ENCODE assay signal across 32 mouse cellular contexts in genomic region chr6:30568069-30568468, GRCm38 (mm10). TPM values are rescaled to one million over a fixed set of nuclear protein-coding genes. Genes with fewer than 3 reads are reported as not detected.
DNase-seq lines count a peak whose midpoint lies in the region; ATAC-seq and TF ChIP-seq lines count a peak whose summit lies in the region.
"Had no signal": no experiment of that assay in that cellular context is flagged by ENCODE, and none has a peak within 500 bp of the region (broad histone marks: within the 10 kb centered on the region; RNA-seq: fewer than 3 reads in every experiment).

Gene Cpa4, plus strand, starts transcription at chr6:30568369.

- H3K27me3 ChIP-seq in forebrain, embryonic 12.5 days: no peaks in the 10 kb centered on the region
- no peaks in the 10 kb centered on the region for H3K27me3 ChIP-seq in forebrain, embryonic 11.5 days (ENCODE audit: control insufficient read depth, insufficient read depth, low read length)
- H3K27me3 ChIP-seq in hindbrain, embryonic 15.5 days: no peaks in the 10 kb centered on the region
- H3K27me3 ChIP-seq in hindbrain, embryonic 14.5 days (ENCODE audit: control insufficient read depth, insufficient read depth, low read length): no peaks in the 10 kb centered on the region
- no peaks in the 10 kb centered on the region for H3K27me3 ChIP-seq in stomach, postnatal 0 days (ENCODE audit: control insufficient read depth, insufficient read depth, low read length)
- H3K27me3 ChIP-seq: embryonic facial prominence, embryonic 15.5 days; liver, embryonic 15.5 days had no signal

- no peak for TF ChIP-seq POLR2A in embryonic fibroblast, embryonic 13.5 days (IDR thresholded peaks at IDR 0.05; ENCODE audit: low read depth, low read length)

- DNase-seq in forebrain, embryonic 11.5 days (ENCODE audit: low spot score): no peak
- DNase-seq in hindbrain, embryonic 14.5 days (ENCODE audit: low spot score): no peak
- no peak for DNase-seq in stomach, postnatal 0 days (ENCODE audit: low spot score)
- DNase-seq in layer of hippocampus, postnatal 10 days (ENCODE audit: low spot score in 2 of 2): no peak
- DNase-seq: adrenal gland, postnatal 36 days; cerebellum, adult 2 months; cerebellum, postnatal 14 days; forebrain, postnatal 0 days; gastrocnemius, postnatal 10 days; heart, postnatal 4 days; kidney, adult 9 months; kidney, postnatal 10 days; lung, embryonic 14.5 days; lung, postnatal 14 days; midbrain, embryonic 14.5 days; right cerebral cortex, postnatal 4 days; thymus, postnatal 4 days had no signal

- 66% methylated on average over 5 of the region's 5 CpGs for WGBS in forebrain, embryonic 12.5 days
- 83% methylated on average over 5 of the region's 5 CpGs for WGBS in forebrain, embryonic 11.5 days
- 78% methylated on average over 5 of the region's 5 CpGs for WGBS in hindbrain, embryonic 15.5 days
- 71% methylated on average over 5 of the region's 5 CpGs for whole genome bisulfite sequencing in hindbrain, embryonic 14.5 days
- WGBS in stomach, postnatal 0 days: 69% methylated on average over 5 of the region's 5 CpGs

- H3K36me3 ChIP-seq in forebrain, embryonic 12.5 days (replicated peaks): no peaks in the 10 kb centered on the region
- H3K36me3 ChIP-seq in forebrain, embryonic 11.5 days (ENCODE audit: control insufficient read depth, insufficient read depth, low read length): no peaks in the 10 kb centered on the region
- H3K36me3 ChIP-seq in hindbrain, embryonic 15.5 days: no peaks in the 10 kb centered on the region
- H3K36me3 ChIP-seq in hindbrain, embryonic 14.5 days (replicated peaks; ENCODE audit: control insufficient read depth, insufficient read depth): no peaks in the 10 kb centered on the region
- H3K36me3 ChIP-seq in stomach, postnatal 0 days (ENCODE audit: control insufficient read depth, insufficient read depth, low read length): no peaks in the 10 kb centered on the region
- H3K36me3 ChIP-seq: embryonic facial prominence, embryonic 15.5 days; liver, embryonic 15.5 days had no signal

- H3K4me3 ChIP-seq in forebrain, embryonic 12.5 days (replicated peaks): no peak within 1 kb of the TSS
- H3K4me3 ChIP-seq in forebrain, embryonic 11.5 days (ENCODE audit: low read depth, low read length): no peak within 1 kb of the TSS
- no peak within 1 kb of the TSS for H3K4me3 ChIP-seq in hindbrain, embryonic 15.5 days
- H3K4me3 ChIP-seq in hindbrain, embryonic 14.5 days (replicated peaks; ENCODE audit: low read length): no peak within 1 kb of the TSS
- no peak within 1 kb of the TSS for H3K4me3 ChIP-seq in embryonic fibroblast, embryonic 13.5 days (ENCODE audit: insufficient read depth, low read length)
- H3K4me3 ChIP-seq in stomach, postnatal 0 days (ENCODE audit: low read depth, low read length): no peak within 1 kb of the TSS
- H3K4me3 ChIP-seq: embryonic facial prominence, embryonic 15.5 days; liver, embryonic 15.5 days had no signal

- no peak for ATAC-seq in forebrain, embryonic 12.5 days (ENCODE audit: low FRiP score)
- ATAC-seq in forebrain, embryonic 11.5 days (replicated peaks; ENCODE audit: low FRiP score): no peak
- no peak for ATAC-seq in hindbrain, embryonic 15.5 days (ENCODE audit: low FRiP score, low read depth)
- no peak for ATAC-seq in hindbrain, embryonic 14.5 days (ENCODE audit: low FRiP score)
- ATAC-seq in stomach, postnatal 0 days (ENCODE audit: low FRiP score, low TSS enrichment): no peak
- ATAC-seq: forebrain, postnatal 0 days; intestine, postnatal 0 days had no signal

- no peak within 1 kb of the TSS for H3K4me2 ChIP-seq in forebrain, embryonic 12.5 days
- no peak within 1 kb of the TSS for H3K4me2 ChIP-seq in forebrain, embryonic 11.5 days (ENCODE audit: low read depth, low read length, severe bottlenecking)
- H3K4me2 ChIP-seq in hindbrain, embryonic 15.5 days: no peak within 1 kb of the TSS
- H3K4me2 ChIP-seq in hindbrain, embryonic 14.5 days (replicated peaks): no peak within 1 kb of the TSS
- no peak within 1 kb of the TSS for H3K4me2 ChIP-seq in stomach, postnatal 0 days (replicated peaks; ENCODE audit: low read depth)
- H3K4me2 ChIP-seq: embryonic facial prominence, embryonic 15.5 days; liver, embryonic 15.5 days; lung, embryonic 14.5 days had no signal

- no peaks in the 10 kb centered on the region for H3K9me3 ChIP-seq in forebrain, embryonic 12.5 days
- no peaks in the 10 kb centered on the region for H3K9me3 ChIP-seq in forebrain, embryonic 11.5 days (ENCODE audit: control insufficient read depth, low read length)
- no peaks in the 10 kb centered on the region for H3K9me3 ChIP-seq in hindbrain, embryonic 15.5 days
- H3K9me3 ChIP-seq in hindbrain, embryonic 14.5 days (ENCODE audit: control insufficient read depth, low read length): no peaks in the 10 kb centered on the region
- H3K9me3 ChIP-seq in stomach, postnatal 0 days (ENCODE audit: control insufficient read depth, low read length): no peaks in the 10 kb centered on the region
- H3K9me3 ChIP-seq: embryonic facial prominence, embryonic 15.5 days; liver, embryonic 15.5 days had no signal

- peaks cover 11% of the 10 kb centered on the region for H3K4me1 ChIP-seq in forebrain, embryonic 12.5 days
- peaks cover 2% of the 10 kb centered on the region; the same call in 1 of the 2 replicates for H3K4me1 ChIP-seq in forebrain, embryonic 11.5 days (replicated peaks; ENCODE audit: control insufficient read depth, insufficient read depth, low read length)
- peaks cover 14% of the 10 kb centered on the region for H3K4me1 ChIP-seq in hindbrain, embryonic 15.5 days (replicated peaks)
- peaks cover 4% of the 10 kb centered on the region for H3K4me1 ChIP-seq in hindbrain, embryonic 14.5 days (replicated peaks; ENCODE audit: control insufficient read depth, insufficient read depth, low read length)
- peaks cover 2% of the 10 kb centered on the region; the same call in 1 of the 2 replicates for H3K4me1 ChIP-seq in embryonic fibroblast, embryonic 13.5 days (ENCODE audit: control insufficient read depth, insufficient read depth, low read length)
- no peaks in the 10 kb centered on the region for H3K4me1 ChIP-seq in stomach, postnatal 0 days (replicated peaks; ENCODE audit: control insufficient read depth, insufficient read depth)
- H3K4me1 ChIP-seq: liver, embryonic 15.5 days had no signal

- H3K9ac ChIP-seq in forebrain, embryonic 12.5 days: no peak within 1 kb of the TSS
- no peak within 1 kb of the TSS for H3K9ac ChIP-seq in forebrain, embryonic 11.5 days (ENCODE audit: low read length)
- no peak within 1 kb of the TSS for H3K9ac ChIP-seq in hindbrain, embryonic 15.5 days
- H3K9ac ChIP-seq in hindbrain, embryonic 14.5 days: no peak within 1 kb of the TSS
- H3K9ac ChIP-seq in stomach, postnatal 0 days (ENCODE audit: low read length): no peak within 1 kb of the TSS
- H3K9ac ChIP-seq: embryonic facial prominence, embryonic 15.5 days; forebrain, postnatal 0 days; liver, embryonic 15.5 days; lung, embryonic 14.5 days had no signal

- H3K27ac ChIP-seq in forebrain, embryonic 12.5 days: peak within 1 kb of the TSS; percentile 13; the same call in 1 of the 2 replicates
- no peak within 1 kb of the TSS for H3K27ac ChIP-seq in forebrain, embryonic 11.5 days (ENCODE audit: low read depth, low read length)
- 0 out of 2 replicates have a peak within 1 kb of the TSS, but pooled peaks have one; percentile 39 for H3K27ac ChIP-seq in hindbrain, embryonic 15.5 days (replicated peaks)
- no peak within 1 kb of the TSS for H3K27ac ChIP-seq in hindbrain, embryonic 14.5 days
- 0 out of 2 replicates have a peak within 1 kb of the TSS, but pooled peaks have one; percentile 10 for H3K27ac ChIP-seq in embryonic fibroblast, embryonic 13.5 days (ENCODE audit: insufficient read depth, low read length)
- H3K27ac ChIP-seq in stomach, postnatal 0 days (replicated peaks): no peak within 1 kb of the TSS
- H3K27ac ChIP-seq: embryonic facial prominence, embryonic 15.5 days; liver, embryonic 15.5 days had no signal

- TF ChIP-seq CTCF in embryonic fibroblast, embryonic 13.5 days (IDR thresholded peaks at IDR 0.05; ENCODE audit: borderline replicate concordance, insufficient read depth, low read length): no peak
- no peak for TF ChIP-seq CTCF in stomach, postnatal 0 days (IDR thresholded peaks at IDR 0.05; ENCODE audit: low read depth)

- no peak for TF ChIP-seq EP300 in stomach, postnatal 0 days (optimal IDR thresholded peaks at IDR 0.05)

RNA-seq across cellular contexts. Expression of gene Cpa4, which starts in this region (rescaled TPM):
- 4.7 and 5.2 TPM in 2 replicates for polyA plus RNA-seq in forebrain, embryonic 12.5 days (2016; fragmentation: Nextera tagmentation; extraction: Ambion mirVana)
- 5.4 and 5.6 TPM in 2 replicates for polyA plus RNA-seq in forebrain, embryonic 11.5 days (2014; fragmentation: Nextera tagmentation; extraction: Ambion mirVana)
- 0.52 and 0.96 TPM in 2 replicates for polyA plus RNA-seq in hindbrain, embryonic 15.5 days (2015; fragmentation: Nextera tagmentation; extraction: Ambion mirVana)
- 1.2 TPM in 2 replicates for polyA plus RNA-seq in hindbrain, embryonic 14.5 days (2014; fragmentation: Nextera tagmentation; extraction: Ambion mirVana)
- polyA plus RNA-seq in embryonic fibroblast, embryonic 13.5 days (2011; ENCODE audit: insufficient read length, low read depth, missing spikeins): 1.5 and 2.1 TPM in 2 replicates
- polyA plus RNA-seq in stomach, postnatal 0 days (2015; fragmentation: Nextera tagmentation; extraction: Ambion mirVana): 32.7 and 33.7 TPM in 2 replicates
- total RNA-seq in layer of hippocampus, postnatal 10 days (2021): not detected
- total RNA-seq: heart, adult 8-10 months; liver, adult 2 months; MEL; monocyte, adult 5-6 weeks; neutrophil, adult 5-6 weeks had no signal
- polyA plus RNA-seq: gonadal fat pad, adult 2 months; large intestine, adult 2 months; liver, adult 2 months; spleen, adult 2 months; thymus, postnatal 0 days had no signal

Comparison
In these comparisons a context has a peak if more than half of its experiments do, and no peak if none do; other contexts are left out.
1. H3K27ac ChIP-seq: peak in forebrain, embryonic 12.5 days (single experiment), hindbrain, embryonic 15.5 days (single experiment) and embryonic fibroblast, embryonic 13.5 days (single experiment); none in forebrain, embryonic 11.5 days (single experiment), hindbrain, embryonic 14.5 days (single experiment) and stomach, postnatal 0 days (single experiment).